Mouse (Mus musculus): ENCODE data around the gene Olfr1166.
"Not testable (repeated sequence)": the region's sequence is repeated elsewhere in the genome, so short reads cannot be mapped to it uniquely, and the experiment has no call there.

DNA sequence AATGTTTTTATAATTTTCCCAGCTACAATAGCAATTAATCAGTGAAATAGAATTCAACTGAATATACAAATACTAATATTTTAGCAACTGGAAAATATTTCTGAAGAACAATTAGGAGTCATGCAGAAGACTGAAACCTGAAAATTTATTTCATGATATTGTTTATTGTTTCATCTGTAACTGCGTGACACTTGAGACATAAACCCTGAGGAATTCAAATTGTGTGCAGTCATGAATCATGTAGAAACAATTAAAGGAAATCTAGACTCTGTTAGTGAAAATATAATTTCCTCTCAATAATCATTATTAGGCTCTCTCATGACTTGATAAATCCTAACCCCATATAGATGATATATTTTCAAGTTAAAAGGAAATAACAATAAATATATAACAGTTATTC lies 27.0 kb upstream of the Olfr1166 start, which contains the start of gene Olfr1167:
- TF ChIP-seq GATA1 (IDR thresholded peaks at IDR 0.05; ENCODE audit: borderline replicate concordance, low read length); FLI1 (IDR thresholded peaks at IDR 0.05; ENCODE audit: low read length): not testable (repeated sequence)
